Mouse (Mus musculus): Measurements from ENCODE around the gene Dip2b. TPM values are rescaled to one million over a fixed set of nuclear protein-coding genes. Genes with fewer than 3 reads are reported as not detected.

Gene Dip2b
- total and polyA plus RNA-seq, 2 experiments from 2014 or later, result 8.3 to 40.6 TPM

- Histone ChIP-seq H3K4me1 (ENCODE audit: insufficient read depth) (no peaks in the 10 kb centered on the region), H3K4me3 (ENCODE audit: low read depth, low read length) (no peak overlapping the region), H3K27me3 (ENCODE audit: insufficient read depth, low read length) (no peaks in the 10 kb centered on the region), H3K9me3 (ENCODE audit: low read length) (no peaks in the 10 kb centered on the region), H3K9ac (no peak overlapping the region), H3K36me3 (ENCODE audit: insufficient read depth) (peaks cover 16% of the 10 kb centered on the region), H3K4me2 (ENCODE audit: low read depth) (no peak overlapping the region), H3K27ac (ENCODE audit: low read depth, low read length) (no peak overlapping the region)
- TF ChIP-seq CTCF (IDR thresholded peaks at IDR 0.05; ENCODE audit: low read depth), result no peak
- no peak for ATAC-seq
- 34% methylated on average over 10 of the region's 10 CpGs for WGBS
- no peak for DNase-seq
Observed at GRCm38 (mm10) chr15:100113343-100114275, 75.1 kb downstream of the Dip2b start.

DNA sequence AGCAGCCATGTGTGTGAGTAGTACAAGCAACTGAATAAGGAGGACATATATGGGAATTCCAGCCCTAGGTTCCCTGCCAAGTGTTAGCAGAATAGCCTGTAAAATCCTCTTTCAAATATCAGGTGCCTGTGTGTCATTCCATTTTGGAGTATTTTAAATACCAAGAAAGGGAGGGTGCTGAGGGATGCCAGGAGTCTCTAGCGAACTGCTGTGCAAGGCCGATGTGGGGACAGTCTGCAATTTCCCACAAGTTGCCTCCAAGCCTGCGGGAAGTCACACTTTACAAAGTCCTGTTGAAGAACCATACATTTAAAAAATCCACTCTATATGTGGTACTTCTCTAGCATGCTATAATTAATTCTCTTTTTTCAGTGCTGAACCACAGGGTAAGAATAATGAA, 77.0 kb downstream of the Dip2b start:
- H3K9ac ChIP-seq, result no peak overlapping the region
- no peaks in the 10 kb centered on the region for H3K4me1 ChIP-seq (ENCODE audit: insufficient read depth)
- no peak overlapping the region for H3K4me3 ChIP-seq (ENCODE audit: low read depth, low read length)
- TF ChIP-seq CTCF (IDR thresholded peaks at IDR 0.05; ENCODE audit: low read depth), result no peak
- peaks cover 19% of the 10 kb centered on the region for H3K36me3 ChIP-seq (ENCODE audit: insufficient read depth)
- DNase-seq, result no peak
- H3K9me3 ChIP-seq (ENCODE audit: low read length), result no peaks in the 10 kb centered on the region
- ATAC-seq, result no peak
- no peaks in the 10 kb centered on the region for H3K27me3 ChIP-seq (ENCODE audit: insufficient read depth, low read length)
- WGBS, result 88% methylated on average over 3 of the region's 3 CpGs
- no peak overlapping the region for H3K27ac ChIP-seq (ENCODE audit: low read depth, low read length)
- no peak overlapping the region for H3K4me2 ChIP-seq (ENCODE audit: low read depth)

- H3K27ac ChIP-seq (ENCODE audit: low read depth, low read length), result no peak overlapping the region
- no peak overlapping the region for H3K4me2 ChIP-seq (ENCODE audit: low read depth)
- no peak overlapping the region for H3K4me3 ChIP-seq (ENCODE audit: low read depth, low read length)
- DNase-seq (no peak), ATAC-seq (no peak)
- H3K27me3 ChIP-seq (ENCODE audit: insufficient read depth, low read length), result no peaks in the 10 kb centered on the region
- no peaks in the 10 kb centered on the region for H3K4me1 ChIP-seq (ENCODE audit: insufficient read depth)
- H3K9me3 ChIP-seq (ENCODE audit: low read length), result no peaks in the 10 kb centered on the region
- H3K36me3 ChIP-seq (ENCODE audit: insufficient read depth), result peaks cover 19% of the 10 kb centered on the region
- 89% methylated on average over 13 of the region's 13 CpGs for WGBS
- H3K9ac ChIP-seq, result no peak overlapping the region
- no peak for TF ChIP-seq CTCF (IDR thresholded peaks at IDR 0.05; ENCODE audit: low read depth)
Observed at GRCm38 (mm10) chr15:100116325-100116724, 77.9 kb downstream of the Dip2b start.

DNA sequence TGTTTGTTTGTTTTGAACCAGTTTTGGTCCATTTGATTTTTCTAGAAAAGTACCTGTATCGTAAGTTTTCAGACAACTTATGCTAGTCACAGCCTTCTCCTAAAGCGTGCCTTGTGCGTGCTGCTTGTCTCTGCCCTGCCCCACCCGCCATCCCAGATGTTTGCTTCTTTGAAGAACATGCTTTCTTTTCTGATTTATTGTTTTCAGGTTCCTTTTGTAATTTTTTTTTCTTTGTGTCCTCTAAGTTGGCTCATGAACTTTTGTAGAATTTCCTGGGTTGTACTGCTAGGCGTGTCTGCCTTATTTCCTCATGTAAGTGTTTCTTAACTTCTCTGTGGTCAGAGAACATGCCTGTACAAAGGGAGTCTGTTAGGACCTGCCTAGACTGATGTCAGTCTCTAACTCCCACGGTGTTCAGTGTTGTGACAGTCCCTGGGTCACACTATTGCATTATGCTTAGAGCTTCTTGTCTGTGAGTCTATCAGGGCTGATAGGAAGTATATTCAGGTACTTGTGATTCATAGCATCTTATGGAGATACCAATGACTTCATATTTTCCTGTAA, 80.8 kb downstream of the Dip2b start:
- H3K36me3 ChIP-seq (ENCODE audit: insufficient read depth), result peaks cover 19% of the 10 kb centered on the region
- H3K4me1 ChIP-seq (ENCODE audit: insufficient read depth), result no peaks in the 10 kb centered on the region
- H3K4me2 ChIP-seq (ENCODE audit: low read depth), result no peak overlapping the region
- H3K27ac ChIP-seq (ENCODE audit: low read depth, low read length), result no peak overlapping the region
- DNase-seq (no peak), ATAC-seq (no peak)
- no peak overlapping the region for H3K4me3 ChIP-seq (ENCODE audit: low read depth, low read length)
- H3K27me3 ChIP-seq (ENCODE audit: insufficient read depth, low read length), result no peaks in the 10 kb centered on the region
- H3K9me3 ChIP-seq (ENCODE audit: low read length), result no peaks in the 10 kb centered on the region
- 88% methylated on average over 6 of the region's 6 CpGs for WGBS
- no peak overlapping the region for H3K9ac ChIP-seq
- TF ChIP-seq CTCF (IDR thresholded peaks at IDR 0.05; ENCODE audit: low read depth), result no peak

- 88% methylated on average over 6 of the region's 6 CpGs for WGBS
- peaks cover 15% of the 10 kb centered on the region for H3K36me3 ChIP-seq (ENCODE audit: insufficient read depth)
- H3K9ac ChIP-seq, result no peak overlapping the region
Observed at GRCm38 (mm10) chr15:100121437-100121836, 83.0 kb downstream of the Dip2b start.

DNA sequence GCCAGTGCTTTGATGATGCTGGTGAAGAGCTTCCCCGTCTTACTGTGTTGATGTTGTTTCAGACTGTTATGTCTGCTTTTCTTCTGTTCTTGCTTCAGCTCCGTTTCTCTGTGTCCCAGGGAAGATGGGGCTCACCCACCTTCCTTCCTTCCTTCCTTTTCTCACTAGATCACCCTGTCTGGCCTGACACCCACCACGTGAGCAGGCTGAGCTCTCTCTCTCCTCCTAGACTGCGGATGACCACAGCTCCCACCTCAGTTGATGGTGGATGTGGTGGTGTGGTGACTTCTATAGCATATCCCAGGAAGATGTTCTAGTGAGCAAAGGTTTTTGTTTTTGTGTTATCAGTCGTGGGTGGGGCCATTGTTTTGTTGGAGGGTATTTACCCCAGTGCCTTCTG, 85.4 kb downstream of the Dip2b start:
- no peaks in the 10 kb centered on the region for H3K9me3 ChIP-seq (ENCODE audit: low read length)
- no peaks in the 10 kb centered on the region for H3K4me1 ChIP-seq (ENCODE audit: insufficient read depth)
- no peaks in the 10 kb centered on the region for H3K27me3 ChIP-seq (ENCODE audit: insufficient read depth, low read length)
- no peak overlapping the region for H3K9ac ChIP-seq
- H3K36me3 ChIP-seq (ENCODE audit: insufficient read depth), result peaks cover under 1% of the 10 kb centered on the region; the same call in 1 of the 2 replicates
- no peak for TF ChIP-seq CTCF (IDR thresholded peaks at IDR 0.05; ENCODE audit: low read depth)
- ATAC-seq (no peak), DNase-seq (no peak)
- WGBS, result 66% methylated on average over 5 of the region's 5 CpGs
- H3K4me2 ChIP-seq (ENCODE audit: low read depth), result no peak overlapping the region
- no peak overlapping the region for H3K4me3 ChIP-seq (ENCODE audit: low read depth, low read length)
- H3K27ac ChIP-seq (ENCODE audit: low read depth, low read length), result no peak overlapping the region

More at GRCm38 (mm10) chr15:100121437-100121836, 83.0 kb downstream of the Dip2b start:
- Histone ChIP-seq H3K9me3 (ENCODE audit: low read length) (no peaks in the 10 kb centered on the region), H3K4me2 (ENCODE audit: low read depth) (no peak overlapping the region), H3K4me3 (ENCODE audit: low read depth, low read length) (no peak overlapping the region), H3K27ac (ENCODE audit: low read depth, low read length) (no peak overlapping the region), H3K27me3 (ENCODE audit: insufficient read depth, low read length) (no peaks in the 10 kb centered on the region), H3K4me1 (ENCODE audit: insufficient read depth) (no peaks in the 10 kb centered on the region)
- ATAC-seq (no peak), DNase-seq (no peak)
- TF ChIP-seq CTCF (IDR thresholded peaks at IDR 0.05; ENCODE audit: low read depth), result no peak

DNA sequence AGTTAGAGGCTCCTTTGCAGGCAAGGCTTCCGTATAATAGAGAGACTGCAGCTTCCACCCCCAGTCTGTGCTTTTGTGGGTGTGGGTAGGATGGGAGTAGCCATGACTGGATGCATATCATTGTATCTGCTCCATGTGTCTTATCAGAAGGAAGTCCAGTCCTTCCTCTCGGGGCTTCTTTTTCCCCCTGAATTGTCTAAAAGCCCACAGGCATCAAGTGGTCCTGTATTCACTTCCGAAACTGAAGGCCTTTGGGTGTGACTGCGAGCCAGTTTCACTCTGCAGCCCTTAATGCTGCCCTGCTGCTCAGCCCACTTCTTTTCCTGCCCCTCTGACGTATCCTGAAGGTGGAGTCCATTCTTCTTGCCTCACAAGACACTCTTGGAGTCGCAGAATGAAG, 86.8 kb downstream of the Dip2b start:
- no peak overlapping the region for H3K27ac ChIP-seq (ENCODE audit: low read depth, low read length)
- no peaks in the 10 kb centered on the region for H3K36me3 ChIP-seq (ENCODE audit: insufficient read depth)
- no peaks in the 10 kb centered on the region for H3K27me3 ChIP-seq (ENCODE audit: insufficient read depth, low read length)
- H3K4me3 ChIP-seq (ENCODE audit: low read depth, low read length), result no peak overlapping the region
- ATAC-seq (no peak), DNase-seq (no peak)
- no peak for TF ChIP-seq CTCF (IDR thresholded peaks at IDR 0.05; ENCODE audit: low read depth)
- H3K9me3 ChIP-seq (ENCODE audit: low read length), result no peaks in the 10 kb centered on the region
- H3K9ac ChIP-seq, result no peak overlapping the region
- H3K4me1 ChIP-seq (ENCODE audit: insufficient read depth), result peaks cover 3% of the 10 kb centered on the region; the same call in 1 of the 2 replicates
- 85% methylated on average over 6 of the region's 6 CpGs for WGBS
- no peak overlapping the region for H3K4me2 ChIP-seq (ENCODE audit: low read depth)
